Mouse (Mus musculus) regulatory T cell (primary cell): ENCODE measurements around the gene Hsf5.

Experiments used
- in situ Hi-C: fragments of 300-600 bp; cut with MboI, MseI; formaldehyde crosslinking; loops from one replicate; pipeline ENCODE4 v1.15.1; 2025; ENCODE audit warnings: high pct_unique_total_duplicates

Gene Hsf5

GRCm38 (mm10) chr11:87639206-87639605 is 22.2 kb downstream of the Hsf5 start:
- in situ Hi-C loops: no loop called here

- in situ Hi-C loops: no loop called here
Observed at GRCm38 (mm10) chr11:87642865-87643264, 25.9 kb downstream of the Hsf5 start.

GRCm38 (mm10) chr11:87654693-87655092 is 37.7 kb downstream of the Hsf5 start:
- in situ Hi-C loops: no loop called here

GRCm38 (mm10) chr11:87659216-87659615 is 42.3 kb downstream of the Hsf5 start:
- in situ Hi-C loops: no loop called here

GRCm38 (mm10) chr11:87662407-87662806 is 45.4 kb downstream of the Hsf5 start, which contains the start of gene Rnf43:
Rnf43 (plus strand) TSS chr11:87662722.
- in situ Hi-C loops: loop anchor here (5.0 kb wide), 1 partner anchor 65 kb away; no protein-coding TSS in a partner anchor

GRCm38 (mm10) chr11:87662822-87663221 is 45.9 kb downstream of the Hsf5 start:
- in situ Hi-C loops: loop anchor here (5.0 kb wide), 1 partner anchor 64 kb away; no protein-coding TSS in a partner anchor

GRCm38 (mm10) chr11:87663948-87664347 is 47.0 kb downstream of the Hsf5 start:
- in situ Hi-C loops: loop anchor here (5.0 kb wide), 1 partner anchor 63 kb away; no protein-coding TSS in a partner anchor

- in situ Hi-C loops: loop anchor here (5.0 kb wide), 1 partner anchor 63 kb away; no protein-coding TSS in a partner anchor
Observed at GRCm38 (mm10) chr11:87664521-87664920, 47.6 kb downstream of the Hsf5 start.

- in situ Hi-C loops: no loop called here
Observed at GRCm38 (mm10) chr11:87665224-87665623, 48.3 kb downstream of the Hsf5 start.

GRCm38 (mm10) chr11:87665658-87666057 is 48.7 kb downstream of the Hsf5 start:
- in situ Hi-C loops: no loop called here

GRCm38 (mm10) chr11:87666256-87667035 is 49.5 kb downstream of the Hsf5 start:
- in situ Hi-C loops: no loop called here

GRCm38 (mm10) chr11:87667107-87668090 is 50.4 kb downstream of the Hsf5 start:
- in situ Hi-C loops: no loop called here

- in situ Hi-C loops: no loop called here
Observed at GRCm38 (mm10) chr11:87673282-87673681, 56.3 kb downstream of the Hsf5 start.

- in situ Hi-C loops: no loop called here
Observed at GRCm38 (mm10) chr11:87675606-87676005, 58.6 kb downstream of the Hsf5 start.

GRCm38 (mm10) chr11:87677756-87678155 is 60.8 kb downstream of the Hsf5 start:
- in situ Hi-C loops: no loop called here

GRCm38 (mm10) chr11:87678545-87678944 is 61.6 kb downstream of the Hsf5 start:
- in situ Hi-C loops: no loop called here

- in situ Hi-C loops: no loop called here
Observed at GRCm38 (mm10) chr11:87678976-87679375, 62.0 kb downstream of the Hsf5 start.

GRCm38 (mm10) chr11:87680786-87681185 is 63.8 kb downstream of the Hsf5 start:
- in situ Hi-C loops: no loop called here

- in situ Hi-C loops: no loop called here
Observed at GRCm38 (mm10) chr11:87682096-87682495, 65.1 kb downstream of the Hsf5 start.

- in situ Hi-C loops: no loop called here
Observed at GRCm38 (mm10) chr11:87682838-87683571, 66.0 kb downstream of the Hsf5 start.

GRCm38 (mm10) chr11:87686407-87686806 is 69.4 kb downstream of the Hsf5 start:
- in situ Hi-C loops: no loop called here
